Mouse (Mus musculus): ENCODE data around the gene H2-Eb2. TPM values are rescaled to one million over a fixed set of nuclear protein-coding genes. Genes with fewer than 3 reads are reported as not detected.

H2-Eb2 gene
- polyA plus RNA-seq (2015; fragmentation: Nextera tagmentation; extraction: Ambion mirVana), result not detected in 2 replicates

DNA sequence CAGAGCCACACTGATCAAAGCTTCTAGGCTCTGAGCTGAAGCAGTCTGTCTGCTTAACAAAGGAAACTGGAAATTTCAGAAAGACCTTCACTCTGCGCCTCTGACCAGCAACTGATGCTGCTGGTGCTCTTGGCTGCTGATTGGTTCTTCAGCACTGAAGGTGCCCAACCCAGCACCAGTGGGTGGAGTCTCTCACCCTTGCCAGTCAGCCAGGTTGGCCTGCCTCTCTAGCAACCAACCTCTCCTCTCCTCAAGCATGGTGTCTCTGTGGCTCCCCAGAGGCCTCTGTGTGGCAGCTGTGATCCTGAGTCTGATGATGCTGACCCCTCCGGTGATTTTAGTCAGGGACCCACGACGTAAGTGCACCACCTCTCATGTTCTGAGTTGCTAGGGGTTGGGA lies at the start of gene H2-Eb2:
H2-Eb2 (plus strand) TSS at position 230 of the 400 bp plus-strand sequence.
- no peaks in the 10 kb centered on the region for H3K4me1 ChIP-seq
- WGBS, result 54% methylated on average over 4 of the region's 4 CpGs
- H3K36me3 ChIP-seq, result no peaks in the 10 kb centered on the region
- ATAC-seq (ENCODE audit: insufficient number of reproducible peaks, low FRiP score, low TSS enrichment, low read depth), result no peak
- H3K4me3 ChIP-seq, result no peak within 1 kb of the TSS
- no peaks in the 10 kb centered on the region for H3K27me3 ChIP-seq
- no peaks in the 10 kb centered on the region for H3K9me3 ChIP-seq
- no peak within 1 kb of the TSS for H3K9ac ChIP-seq
- no peak within 1 kb of the TSS for H3K27ac ChIP-seq
- no peak within 1 kb of the TSS for H3K4me2 ChIP-seq

- Histone ChIP-seq H3K4me2 (no peak overlapping the region), H3K9ac (no peak overlapping the region), H3K36me3 (no peaks in the 10 kb centered on the region), H3K27me3 (0 out of 2 replicates have a peak, but pooled peaks cover 4% of the 10 kb centered on the region), H3K27ac (no peak overlapping the region), H3K4me3 (no peak overlapping the region), H3K9me3 (no peaks in the 10 kb centered on the region), H3K4me1 (no peaks in the 10 kb centered on the region)
- no peak; the same call in 1 of the 2 replicates for ATAC-seq (ENCODE audit: insufficient number of reproducible peaks, low FRiP score, low TSS enrichment, low read depth)
- 74% methylated on average over 1 of the region's 1 CpGs for whole genome bisulfite sequencing
These were observed 44.9 kb upstream of the H2-Eb2 start for GRCm38 (mm10) chr17:34280499-34281038.

GRCm38 (mm10) chr17:34281836-34282235 lies 43.6 kb upstream of the H2-Eb2 start:
- Histone ChIP-seq H3K27me3 (0 out of 2 replicates have a peak, but pooled peaks cover 4% of the 10 kb centered on the region), H3K9me3 (no peaks in the 10 kb centered on the region), H3K4me1 (no peaks in the 10 kb centered on the region), H3K36me3 (no peaks in the 10 kb centered on the region), H3K4me2 (no peak overlapping the region), H3K4me3 (no peak overlapping the region), H3K27ac (no peak overlapping the region), H3K9ac (no peak overlapping the region)
- WGBS, result 77% methylated on average over 1 of the region's 1 CpGs
- no peak for ATAC-seq (ENCODE audit: insufficient number of reproducible peaks, low FRiP score, low TSS enrichment, low read depth)

GRCm38 (mm10) chr17:34285371-34285770 lies 40.1 kb upstream of the H2-Eb2 start:
- no peak overlapping the region for H3K4me2 ChIP-seq
- H3K4me1 ChIP-seq, result no peaks in the 10 kb centered on the region
- H3K4me3 ChIP-seq, result no peak overlapping the region
- 72% methylated on average over 4 of the region's 4 CpGs for WGBS
- H3K36me3 ChIP-seq, result no peaks in the 10 kb centered on the region
- H3K9me3 ChIP-seq, result no peaks in the 10 kb centered on the region
- 0 out of 2 replicates have a peak, but pooled peaks cover 4% of the 10 kb centered on the region for H3K27me3 ChIP-seq
- no peak overlapping the region for H3K9ac ChIP-seq
- no peak overlapping the region for H3K27ac ChIP-seq
- no peak for ATAC-seq (ENCODE audit: insufficient number of reproducible peaks, low FRiP score, low TSS enrichment, low read depth)

GRCm38 (mm10) chr17:34285848-34286247 lies 39.6 kb upstream of the H2-Eb2 start:
- Histone ChIP-seq H3K9me3 (no peaks in the 10 kb centered on the region), H3K27me3 (0 out of 2 replicates have a peak, but pooled peaks cover 4% of the 10 kb centered on the region), H3K27ac (no peak overlapping the region), H3K36me3 (no peaks in the 10 kb centered on the region), H3K4me2 (no peak overlapping the region), H3K4me1 (no peaks in the 10 kb centered on the region), H3K4me3 (no peak overlapping the region), H3K9ac (no peak overlapping the region)
- no peak for ATAC-seq (ENCODE audit: insufficient number of reproducible peaks, low FRiP score, low TSS enrichment, low read depth)
- WGBS, result 30% methylated on average over 4 of the region's 4 CpGs

GRCm38 (mm10) chr17:34286501-34286900 lies 39.0 kb upstream of the H2-Eb2 start:
- H3K4me2 ChIP-seq, result no peak overlapping the region
- no peaks in the 10 kb centered on the region for H3K36me3 ChIP-seq
- no peak overlapping the region for H3K4me3 ChIP-seq
- no peak overlapping the region for H3K9ac ChIP-seq
- H3K4me1 ChIP-seq, result no peaks in the 10 kb centered on the region
- ATAC-seq (ENCODE audit: insufficient number of reproducible peaks, low FRiP score, low TSS enrichment, low read depth), result no peak
- H3K9me3 ChIP-seq, result no peaks in the 10 kb centered on the region
- H3K27me3 ChIP-seq, result no peaks in the 10 kb centered on the region
- H3K27ac ChIP-seq, result no peak overlapping the region
- WGBS, result 72% methylated on average over 5 of the region's 5 CpGs

DNA sequence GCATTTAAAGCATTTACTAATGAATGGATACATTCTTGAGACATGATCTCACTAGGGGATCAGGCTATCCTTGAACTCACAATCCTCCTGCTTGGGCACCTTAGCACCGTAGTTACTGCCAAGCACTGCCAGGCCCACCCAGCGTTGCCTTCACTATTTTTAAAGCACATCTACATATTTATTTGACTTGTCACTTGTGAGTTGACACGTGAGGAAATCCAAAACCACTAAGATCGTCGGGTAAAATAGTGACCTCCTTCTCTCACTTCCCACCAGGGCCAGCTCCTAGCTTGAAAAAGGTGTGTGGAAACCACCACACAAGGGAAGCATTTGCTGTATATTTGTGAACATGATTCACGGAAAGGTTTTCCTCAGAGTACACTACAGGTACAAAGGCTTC lies 38.5 kb upstream of the H2-Eb2 start:
- Histone ChIP-seq H3K9me3 (no peaks in the 10 kb centered on the region), H3K27ac (no peak overlapping the region), H3K4me2 (no peak overlapping the region), H3K9ac (no peak overlapping the region), H3K4me3 (no peak overlapping the region), H3K4me1 (no peaks in the 10 kb centered on the region), H3K36me3 (no peaks in the 10 kb centered on the region), H3K27me3 (no peaks in the 10 kb centered on the region)
- 64% methylated on average over 6 of the region's 6 CpGs for WGBS
- ATAC-seq (ENCODE audit: insufficient number of reproducible peaks, low FRiP score, low TSS enrichment, low read depth), result no peak

GRCm38 (mm10) chr17:34287648-34288047 lies 37.8 kb upstream of the H2-Eb2 start, which contains the start of gene H2-Aa:
TSS of gene H2-Aa (minus strand) at chr17:34287823.
- 15% methylated on average over 8 of the region's 8 CpGs for WGBS
- H3K9ac ChIP-seq, result no peak within 1 kb of the TSS
- H3K36me3 ChIP-seq, result no peaks in the 10 kb centered on the region
- no peak within 1 kb of the TSS for H3K4me3 ChIP-seq
- no peaks in the 10 kb centered on the region for H3K9me3 ChIP-seq
- no peaks in the 10 kb centered on the region for H3K27me3 ChIP-seq
- peak; percentile 58; the same call in 1 of the 2 replicates for ATAC-seq (ENCODE audit: insufficient number of reproducible peaks, low FRiP score, low TSS enrichment, low read depth)
- H3K4me2 ChIP-seq, result no peak within 1 kb of the TSS
- no peaks in the 10 kb centered on the region for H3K4me1 ChIP-seq
- H3K27ac ChIP-seq, result no peak within 1 kb of the TSS

DNA sequence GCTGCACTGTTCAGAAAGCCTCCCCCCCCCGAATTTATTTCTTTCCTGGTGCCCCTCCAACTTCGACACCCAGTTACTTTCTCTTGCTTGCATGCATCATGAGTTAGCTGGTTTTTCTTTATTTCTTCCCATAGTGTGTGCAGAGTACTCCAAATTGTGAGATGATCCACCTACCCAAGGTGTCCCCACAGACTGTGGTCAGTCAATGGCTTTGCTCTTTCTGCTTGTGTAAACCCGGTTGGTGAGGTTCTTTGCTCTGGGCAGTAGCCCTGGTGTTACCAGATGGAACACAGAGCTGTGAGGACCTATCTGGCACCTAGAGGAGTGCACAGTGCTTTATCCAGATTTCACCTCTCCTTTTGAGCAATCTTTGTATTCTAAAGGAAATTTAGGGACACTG lies 37.3 kb upstream of the H2-Eb2 start:
- Histone ChIP-seq H3K4me2 (no peak overlapping the region), H3K9me3 (no peaks in the 10 kb centered on the region)
- ATAC-seq (ENCODE audit: insufficient number of reproducible peaks, low FRiP score, low TSS enrichment, low read depth), result no peak

GRCm38 (mm10) chr17:34291609-34292008 lies 33.9 kb upstream of the H2-Eb2 start:
- ATAC-seq (ENCODE audit: insufficient number of reproducible peaks, low FRiP score, low TSS enrichment, low read depth), result no peak; the same call in 1 of the 2 replicates
- no peaks in the 10 kb centered on the region for H3K36me3 ChIP-seq
- H3K27ac ChIP-seq, result no peak overlapping the region
- H3K27me3 ChIP-seq, result no peaks in the 10 kb centered on the region
- peaks cover 5% of the 10 kb centered on the region; the same call in 1 of the 2 replicates for H3K4me1 ChIP-seq
- H3K4me3 ChIP-seq, result no peak overlapping the region
- H3K9ac ChIP-seq, result no peak overlapping the region
- WGBS, result 15% methylated on average over 8 of the region's 8 CpGs
- no peak overlapping the region for H3K4me2 ChIP-seq
- H3K9me3 ChIP-seq, result no peaks in the 10 kb centered on the region

More for the DNA sequence above, 37.3 kb upstream of the H2-Eb2 start:
- Histone ChIP-seq H3K27me3 (no peaks in the 10 kb centered on the region), H3K4me3 (no peak overlapping the region), H3K9ac (no peak overlapping the region), H3K27ac (no peak overlapping the region), H3K4me1 (no peaks in the 10 kb centered on the region), H3K36me3 (no peaks in the 10 kb centered on the region)
- 67% methylated on average over 3 of the region's 3 CpGs for WGBS

GRCm38 (mm10) chr17:34292570-34292969 lies 32.9 kb upstream of the H2-Eb2 start:
- Histone ChIP-seq H3K27ac (no peak overlapping the region), H3K27me3 (no peaks in the 10 kb centered on the region), H3K9me3 (no peaks in the 10 kb centered on the region), H3K9ac (no peak overlapping the region), H3K4me1 (peaks cover 5% of the 10 kb centered on the region; the same call in 1 of the 2 replicates), H3K36me3 (no peaks in the 10 kb centered on the region), H3K4me3 (no peak overlapping the region), H3K4me2 (no peak overlapping the region)
- ATAC-seq (ENCODE audit: insufficient number of reproducible peaks, low FRiP score, low TSS enrichment, low read depth), result no peak
- WGBS, result 94% methylated on average over 4 of the region's 4 CpGs

- 55% methylated on average over 2 of the region's 2 CpGs for WGBS
- H3K4me2 ChIP-seq, result no peak overlapping the region
- no peak overlapping the region for H3K9ac ChIP-seq
- H3K9me3 ChIP-seq, result no peaks in the 10 kb centered on the region
- H3K4me1 ChIP-seq, result peaks cover 5% of the 10 kb centered on the region; the same call in 1 of the 2 replicates
- ATAC-seq (ENCODE audit: insufficient number of reproducible peaks, low FRiP score, low TSS enrichment, low read depth), result no peak
- H3K27ac ChIP-seq, result no peak overlapping the region
- no peak overlapping the region for H3K4me3 ChIP-seq
- H3K27me3 ChIP-seq, result no peaks in the 10 kb centered on the region
- no peaks in the 10 kb centered on the region for H3K36me3 ChIP-seq
These were observed 31.9 kb upstream of the H2-Eb2 start for GRCm38 (mm10) chr17:34293533-34293932.
